Mouse (Mus musculus) intestine, embryonic 14.5 days (tissue): ENCODE results near the gene Il1rl1. TPM values are rescaled to one million over a fixed set of nuclear protein-coding genes. Genes with fewer than 3 reads are reported as not detected.
A peak's percentile ranks its signal among the peaks of the same experiment; 100 is the strongest.

Experiments
- ATAC-seq: fragments of 200-750 bp; cut with Nextera tagmentation; replicated peaks from 2 replicates; pipeline ENCODE4 v1.8.0; 2017; ENCODE audit warnings: low read depth, moderate number of reproducible peaks, moderate TSS enrichment, moderate library complexity; ENCODE audit not compliant: low FRiP score, low TSS enrichment
- DNase-seq: peaks from one replicate; pipeline ENCODE4 v3.0.0-alpha.2; 2018; ENCODE audit warnings: low spot score
- H3K27ac ChIP-seq: fragments of 300-500 bp; sonication (generic); 2 replicates; pipeline ENCODE4 v1.5.1; 2014; ENCODE audit warnings: low read depth, mild to moderate bottlenecking, control low read depth
- H3K27me3 ChIP-seq: fragments of 300-500 bp; sonication (generic); replicated peaks from 2 replicates; pipeline ENCODE4 v1.6.1; 2014; ENCODE audit warnings: low read length, control low read depth; ENCODE audit not compliant: control insufficient read depth, insufficient read depth
- H3K36me3 ChIP-seq: fragments of 300-500 bp; sonication (generic); 2 replicates; pipeline ENCODE4 v1.6.1; 2014; ENCODE audit warnings: low read length, control low read depth; ENCODE audit not compliant: control insufficient read depth, insufficient read depth
- H3K4me1 ChIP-seq: fragments of 300-500 bp; sonication (generic); replicated peaks from 2 replicates; pipeline ENCODE4 v1.6.1; 2014; ENCODE audit warnings: low read length, control low read depth, mixed read lengths; ENCODE audit not compliant: control insufficient read depth, insufficient read depth
- H3K4me2 ChIP-seq: fragments of 300-500 bp; sonication (generic); 2 replicates; pipeline ENCODE4 v1.6.1; 2014; ENCODE audit warnings: low read length
- H3K4me3 ChIP-seq: fragments of 300-500 bp; sonication (generic); 2 replicates; pipeline ENCODE4 v1.5.1; 2014; ENCODE audit warnings: low read depth, low read length, control low read depth, mixed read lengths
- H3K9ac ChIP-seq: fragments of 300-500 bp; sonication (generic); 2 replicates; pipeline ENCODE4 v1.6.1; 2014; ENCODE audit warnings: mild to moderate bottlenecking, low read length
- H3K9me3 ChIP-seq: fragments of 300-500 bp; sonication (generic); 2 replicates; pipeline ENCODE4 v1.6.1; 2016; ENCODE audit warnings: low read length, control low read depth; ENCODE audit not compliant: control insufficient read depth
- WGBS: fragments of 180-500 bp; shearing (Covaris S2); extraction: QIAGEN DNeasy Blood & Tissue Kit; methylation state at CpG from one replicate; pipeline ENCODE4 v1.1.7; 2014; 5-methylcytosine and 5-hydroxymethylcytosine counted together
- polyA plus RNA-seq: library from polyadenylated mRNA; unstranded; fragments of >200 nt; fragmentation: Nextera tagmentation; extraction: Ambion mirVana; gene quantifications from 2 replicates; pipeline ENCODE4 v1.2.1, GENCODE M21; 2014

Il1rl1 gene
- polyA plus RNA-seq, 1 experiment from 2014 or later, result 0.31 TPM

DNA sequence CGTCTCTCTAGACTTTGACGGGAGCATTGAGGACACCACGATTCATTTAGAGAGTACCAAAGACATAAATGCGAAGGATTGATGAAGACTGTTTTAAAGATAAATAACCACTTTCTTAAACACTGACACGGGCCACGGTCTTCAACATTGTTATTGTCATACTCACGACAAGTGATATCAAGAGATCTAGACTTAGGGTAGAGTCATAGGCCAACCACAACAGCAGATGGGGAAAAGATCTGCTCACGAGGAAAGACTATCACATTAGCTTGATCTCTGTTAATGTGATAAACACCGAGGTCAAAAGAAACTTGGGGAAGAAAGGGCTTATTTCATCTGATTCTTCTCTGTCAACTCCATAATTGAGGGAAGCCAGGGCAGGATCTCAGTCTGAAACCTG is 2.1 kb upstream of the Il1rl1 start:
- no peak for DNase-seq
- no peaks in the 10 kb centered on the region for H3K27me3 ChIP-seq
- H3K9ac ChIP-seq, result no peak overlapping the region
- ATAC-seq, result no peak
- no peak overlapping the region for H3K27ac ChIP-seq
- H3K4me3 ChIP-seq, result no peak overlapping the region
- no peaks in the 10 kb centered on the region for H3K9me3 ChIP-seq
- WGBS, result 82% methylated on average over 9 of the region's 9 CpGs
- H3K36me3 ChIP-seq, result no peaks in the 10 kb centered on the region
- no peak overlapping the region for H3K4me2 ChIP-seq
- H3K4me1 ChIP-seq, result no peaks in the 10 kb centered on the region

DNA sequence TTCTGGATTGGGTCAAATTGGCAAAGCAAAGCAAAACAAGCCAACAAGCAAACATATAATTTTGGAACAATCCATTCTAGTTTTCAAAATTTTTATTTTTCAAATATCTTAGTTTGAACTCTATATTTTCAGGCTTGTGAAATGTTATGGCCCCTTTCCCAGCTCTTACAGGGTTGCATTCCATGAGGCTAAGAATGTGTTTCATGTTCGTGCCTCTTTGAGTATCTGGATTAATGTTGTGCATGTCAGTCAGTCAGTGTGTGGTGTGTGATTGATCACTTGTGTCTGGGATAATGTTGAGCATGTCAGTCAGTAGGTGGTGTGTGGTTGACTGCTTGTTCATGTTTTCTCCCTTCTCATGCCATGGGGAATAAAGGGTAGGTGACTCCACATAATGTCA is 1.5 kb upstream of the Il1rl1 start:
- Histone ChIP-seq H3K4me2 (no peak overlapping the region), H3K4me1 (no peaks in the 10 kb centered on the region), H3K27me3 (no peaks in the 10 kb centered on the region), H3K36me3 (no peaks in the 10 kb centered on the region), H3K9me3 (no peaks in the 10 kb centered on the region), H3K27ac (no peak overlapping the region), H3K9ac (no peak overlapping the region), H3K4me3 (no peak overlapping the region)
- 74% methylated on average over 1 of the region's 1 CpGs for WGBS
- DNase-seq (no peak), ATAC-seq (no peak)

GRCm38 (mm10) chr1:40430143-40430834 is 919 bp downstream of the Il1rl1 start:
- Histone ChIP-seq H3K27me3 (no peaks in the 10 kb centered on the region), H3K4me1 (no peaks in the 10 kb centered on the region), H3K27ac (no peak overlapping the region), H3K36me3 (no peaks in the 10 kb centered on the region), H3K9ac (no peak overlapping the region), H3K4me2 (no peak overlapping the region), H3K9me3 (no peaks in the 10 kb centered on the region), H3K4me3 (no peak overlapping the region)
- 80% methylated on average over 4 of the region's 4 CpGs for whole genome bisulfite sequencing
- ATAC-seq, result no peak
- no peak for DNase-seq

- Histone ChIP-seq H3K36me3 (no peaks in the 10 kb centered on the region), H3K4me2 (no peak overlapping the region), H3K9ac (no peak overlapping the region), H3K27me3 (no peaks in the 10 kb centered on the region), H3K9me3 (no peaks in the 10 kb centered on the region), H3K4me3 (no peak overlapping the region), H3K27ac (no peak overlapping the region), H3K4me1 (no peaks in the 10 kb centered on the region)
- 87% methylated on average over 2 of the region's 2 CpGs for WGBS
- DNase-seq (no peak), ATAC-seq (no peak)
Measured at GRCm38 (mm10) chr1:40432169-40432568, 2.8 kb downstream of the Il1rl1 start.

DNA sequence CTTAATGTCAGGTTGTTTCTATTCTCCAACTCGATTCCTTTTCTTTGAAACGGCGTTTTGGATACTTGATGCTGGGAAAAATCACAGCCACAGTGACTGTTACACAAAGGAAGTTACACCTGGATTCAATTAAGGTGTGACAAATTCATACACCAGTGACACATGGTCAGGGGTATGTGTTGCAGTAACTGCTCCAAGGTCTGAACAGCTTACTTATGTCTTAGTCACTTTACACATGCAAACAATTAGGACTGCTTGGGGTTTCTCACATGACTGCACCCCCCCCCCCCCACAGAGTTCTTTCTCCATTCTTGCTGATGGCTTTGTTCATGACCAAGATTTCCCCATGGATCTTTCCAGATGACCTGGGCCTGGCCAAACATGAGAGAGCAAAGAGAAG is 6.6 kb downstream of the Il1rl1 start:
- Histone ChIP-seq H3K4me2 (no peak overlapping the region), H3K4me1 (no peaks in the 10 kb centered on the region), H3K27me3 (no peaks in the 10 kb centered on the region), H3K9me3 (no peaks in the 10 kb centered on the region), H3K9ac (no peak overlapping the region), H3K36me3 (no peaks in the 10 kb centered on the region), H3K27ac (no peak overlapping the region), H3K4me3 (no peak overlapping the region)
- DNase-seq, result no peak
- no peak for ATAC-seq
- 75% methylated on average over 3 of the region's 3 CpGs for WGBS

DNA sequence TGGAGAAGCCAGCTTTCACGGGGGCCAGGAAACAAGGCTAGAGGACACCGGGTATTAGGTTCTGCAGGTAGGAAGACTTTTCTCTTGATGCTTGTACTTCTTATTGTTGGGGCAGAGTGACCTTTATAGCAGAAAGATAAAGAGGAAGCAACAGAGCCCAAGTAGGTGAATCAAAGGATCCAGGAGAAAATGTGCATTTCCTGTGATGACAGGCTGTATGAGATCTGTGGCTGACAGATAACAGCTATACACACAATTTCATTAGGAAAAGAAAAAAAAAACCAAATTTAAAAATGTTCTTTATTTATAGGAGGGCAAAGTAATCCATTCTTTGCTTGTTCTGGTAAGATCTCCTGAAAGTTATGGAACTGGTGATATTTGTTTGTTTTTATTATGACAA is 8.0 kb downstream of the Il1rl1 start:
- WGBS, result 90% methylated on average over 2 of the region's 2 CpGs
- Histone ChIP-seq H3K9me3 (no peaks in the 10 kb centered on the region), H3K9ac (no peak overlapping the region), H3K4me3 (no peak overlapping the region), H3K4me2 (no peak overlapping the region), H3K4me1 (no peaks in the 10 kb centered on the region), H3K36me3 (no peaks in the 10 kb centered on the region), H3K27me3 (no peaks in the 10 kb centered on the region), H3K27ac (no peak overlapping the region)
- no peak for ATAC-seq
- DNase-seq, result no peak

DNA sequence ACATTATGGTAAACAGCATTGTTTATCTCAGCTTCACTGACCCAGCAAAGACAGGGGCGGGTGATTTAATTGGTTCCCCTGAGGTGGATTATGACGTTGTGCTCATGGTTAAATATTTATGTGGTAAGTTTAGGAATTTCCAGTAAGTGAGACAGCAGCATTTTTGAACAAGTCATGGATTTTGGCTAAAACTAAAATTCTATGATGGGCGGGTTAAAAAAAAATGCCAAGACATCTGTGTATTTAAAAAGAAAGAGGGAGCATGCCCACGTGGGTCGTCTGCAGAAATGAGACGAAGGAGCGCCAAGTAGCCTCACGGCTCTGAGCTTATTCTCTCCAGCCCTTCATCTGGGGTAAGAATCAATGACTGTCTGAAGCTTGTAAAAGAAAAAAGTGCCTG is 10.1 kb downstream of the Il1rl1 start:
- H3K4me3 ChIP-seq, result no peak overlapping the region
- no peak for DNase-seq
- H3K4me2 ChIP-seq, result no peak overlapping the region
- ATAC-seq, result no peak
- H3K36me3 ChIP-seq, result no peaks in the 10 kb centered on the region
- WGBS, result 63% methylated on average over 8 of the region's 8 CpGs
- H3K9me3 ChIP-seq, result no peaks in the 10 kb centered on the region
- no peaks in the 10 kb centered on the region for H3K27me3 ChIP-seq
- H3K27ac ChIP-seq, result no peak overlapping the region
- no peak overlapping the region for H3K9ac ChIP-seq
- H3K4me1 ChIP-seq, result no peaks in the 10 kb centered on the region

DNA sequence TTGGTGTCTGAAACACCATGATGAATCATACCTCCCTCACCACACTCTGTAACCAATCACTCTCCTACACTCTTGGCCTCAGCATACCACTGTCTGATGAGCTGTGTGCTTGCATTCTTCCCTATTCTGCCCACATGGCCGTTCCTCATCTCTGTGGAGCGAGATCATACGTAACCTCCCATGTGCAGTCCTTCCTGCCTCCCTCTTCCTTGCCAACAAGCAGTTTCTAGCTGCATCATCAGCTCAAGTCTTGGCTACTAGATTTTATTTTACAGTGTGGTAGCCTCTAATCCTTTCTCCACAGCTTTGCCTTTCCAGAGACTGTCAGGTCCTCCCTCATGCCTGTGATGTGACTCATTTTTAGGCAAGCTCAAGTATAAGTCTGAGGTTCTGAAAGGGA is 15.4 kb downstream of the Il1rl1 start:
- Histone ChIP-seq H3K4me2 (no peak overlapping the region), H3K9me3 (no peaks in the 10 kb centered on the region), H3K27ac (no peak overlapping the region), H3K4me1 (no peaks in the 10 kb centered on the region), H3K36me3 (no peaks in the 10 kb centered on the region), H3K9ac (no peak overlapping the region), H3K27me3 (no peaks in the 10 kb centered on the region), H3K4me3 (no peak overlapping the region)
- DNase-seq, result peak; percentile 18
- 69% methylated on average over 3 of the region's 3 CpGs for WGBS
- ATAC-seq, result no peak
